Mouse (Mus musculus) monocyte, adult 59 days (primary cell): ENCODE results near the gene Olfr896-ps1. TPM values are rescaled to one million over a fixed set of nuclear protein-coding genes. Genes with fewer than 3 reads are reported as not detected.

Experiments
- total RNA-seq, 2 experiments: library from RNA; stranded (reverse); gene quantifications; one replicate each; pipeline ENCODE4 v1.2.4; 2023

Gene Olfr896-ps1
- total RNA-seq = not detected

DNA sequence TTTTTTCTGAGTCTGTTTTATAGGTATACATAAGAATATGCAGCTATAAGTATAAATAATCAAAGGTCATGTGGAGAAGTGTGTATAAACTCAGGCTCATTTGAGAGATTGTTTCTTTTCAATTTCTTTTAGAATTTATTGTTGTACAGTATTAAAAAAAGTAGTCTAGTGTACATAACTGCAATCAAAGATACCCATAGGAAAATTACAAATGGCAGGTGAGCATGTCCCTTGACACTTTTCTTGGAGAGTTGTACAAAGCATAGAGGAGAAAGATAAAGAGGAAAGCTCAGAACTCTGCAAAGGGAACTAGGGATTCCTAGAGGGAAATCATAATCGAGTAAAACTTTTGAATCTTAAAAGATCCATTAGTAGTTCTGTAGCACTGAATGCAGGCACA, at the start of gene Olfr896-ps1:
Olfr896-ps1 (plus strand) TSS at position 301 of the 400 bp plus-strand sequence.

DNA sequence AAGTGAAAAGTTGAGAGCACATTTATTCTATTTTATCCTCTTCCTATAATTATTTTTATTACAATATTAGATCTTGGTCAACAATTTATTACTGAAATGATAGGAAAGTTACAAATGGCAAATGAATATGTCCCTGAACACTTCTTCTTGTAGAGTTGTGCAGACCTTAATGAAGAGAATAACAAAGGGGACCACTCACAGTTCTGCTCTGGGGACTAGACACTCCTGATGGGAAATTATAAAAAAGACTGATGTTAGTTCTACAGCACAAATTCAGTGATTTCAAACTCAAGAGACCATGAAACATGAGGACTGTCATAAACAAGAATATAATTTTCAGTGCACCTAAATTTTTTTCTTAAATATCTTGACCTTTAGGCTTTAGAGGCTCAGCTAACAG, 38.4 kb upstream of the Olfr896-ps1 start, which contains the start of gene Olfr143:
Olfr143 (plus strand) TSS at position 301 of the 400 bp plus-strand sequence.

DNA sequence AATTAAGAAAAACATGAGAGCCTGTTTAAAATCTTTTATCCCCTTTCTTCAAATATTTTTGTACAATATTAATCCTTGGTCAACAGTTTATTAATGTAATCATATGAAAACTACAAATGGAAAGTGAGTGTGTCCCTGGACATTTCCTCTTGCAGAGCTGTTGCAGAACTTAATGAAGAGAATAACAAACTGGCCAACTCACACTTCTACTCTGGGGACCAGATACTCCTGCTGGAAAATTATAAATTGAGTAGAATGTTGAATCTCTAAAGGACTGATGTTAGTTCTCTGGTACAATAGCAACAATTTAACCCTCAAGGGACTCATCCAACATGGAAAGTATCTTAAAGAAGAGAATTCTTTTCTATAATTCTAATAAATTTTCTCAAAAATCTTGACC, 23.4 kb upstream of the Olfr896-ps1 start, which contains the start of gene Olfr895:
Olfr895 (plus strand) TSS at position 301 of the 400 bp plus-strand sequence.

DNA sequence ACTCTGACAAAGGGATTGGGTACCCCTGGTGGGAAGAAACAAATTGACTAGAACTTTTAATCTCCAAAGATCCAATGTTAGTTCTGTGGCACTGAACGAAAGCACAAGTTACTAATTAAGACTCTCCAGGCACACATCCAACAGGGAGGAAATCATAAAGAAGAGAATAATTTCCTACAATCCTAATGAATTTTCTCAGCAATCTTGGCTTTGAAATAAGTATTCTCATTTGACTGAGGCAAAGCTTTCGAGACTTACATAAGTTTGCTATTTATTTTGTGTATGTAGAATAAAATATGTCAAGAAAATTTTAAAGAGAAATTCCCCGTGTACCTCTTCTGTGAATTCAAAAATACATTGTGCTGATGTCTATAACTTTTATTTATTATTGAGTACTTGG, 37.9 kb downstream of the Olfr896-ps1 start, which contains the start of gene Olfr25:
Olfr25 (plus strand) TSS at position 301 of the 400 bp plus-strand sequence.

Other genes starting within 250 kb of the Olfr896-ps1 start
- gene Olfr884, start 244.6 kb upstream of the Olfr896-ps1 start, total RNA-seq = not detected
- gene Olfr885, start 229.8 kb upstream of the Olfr896-ps1 start, total RNA-seq = not detected
- not detected for gene Olfr887, start 207.0 kb upstream of the Olfr896-ps1 start, total RNA-seq
- gene Olfr888, start 183.0 kb upstream of the Olfr896-ps1 start, total RNA-seq = not detected
- gene Olfr889, start 175.9 kb upstream of the Olfr896-ps1 start, total RNA-seq = not detected
- gene Olfr890, start 148.6 kb upstream of the Olfr896-ps1 start, total RNA-seq = not detected
- not detected for gene Olfr891, start 110.3 kb upstream of the Olfr896-ps1 start, total RNA-seq
- gene Olfr893, start 82.7 kb upstream of the Olfr896-ps1 start, total RNA-seq = not detected
- gene Olfr894, start 73.1 kb upstream of the Olfr896-ps1 start, total RNA-seq = not detected
- not detected for gene Olfr143, start 38.3 kb upstream of the Olfr896-ps1 start, total RNA-seq
- not detected for gene Olfr895, start 23.3 kb upstream of the Olfr896-ps1 start, total RNA-seq
- gene Olfr25, start 38.0 kb downstream of the Olfr896-ps1 start, total RNA-seq = not detected
- gene Olfr898, start 57.3 kb downstream of the Olfr896-ps1 start, total RNA-seq = not detected
- gene Olfr250, start 75.8 kb downstream of the Olfr896-ps1 start, total RNA-seq = not detected
- not detected for gene Olfr251, start 86.0 kb downstream of the Olfr896-ps1 start, total RNA-seq
- not detected for gene Olfr147, start 110.6 kb downstream of the Olfr896-ps1 start, total RNA-seq
- gene Olfr901, start 138.3 kb downstream of the Olfr896-ps1 start, total RNA-seq = not detected
- gene Olfr902, start 156.5 kb downstream of the Olfr896-ps1 start, total RNA-seq = not detected
- gene Olfr904, start 172.0 kb downstream of the Olfr896-ps1 start, total RNA-seq = not detected
- gene Olfr905, start 180.0 kb downstream of the Olfr896-ps1 start, total RNA-seq = not detected
- not detected for gene Olfr906, start 196.0 kb downstream of the Olfr896-ps1 start, total RNA-seq
- gene Olfr907, start 204.7 kb downstream of the Olfr896-ps1 start, total RNA-seq = not detected
- not detected for gene Olfr911-ps1, start 230.5 kb downstream of the Olfr896-ps1 start, total RNA-seq
- not detected for gene Olfr910, start 246.7 kb downstream of the Olfr896-ps1 start, total RNA-seq